Mouse (Mus musculus) kidney, postnatal 14 days (tissue): ENCODE measurements around the gene E030018B13Rik.
A peak's percentile ranks its signal among the peaks of the same experiment; 100 is the strongest.

Source experiments
- DNase-seq: peaks from one replicate; pipeline ENCODE4 v3.0.0; 2022; ENCODE audit warnings: mixed read lengths

E030018B13Rik gene

GRCm38 (mm10) chr7:63918771-63919768 is 2.4 kb downstream of the E030018B13Rik start:
- DNase-seq: no peak

DNA sequence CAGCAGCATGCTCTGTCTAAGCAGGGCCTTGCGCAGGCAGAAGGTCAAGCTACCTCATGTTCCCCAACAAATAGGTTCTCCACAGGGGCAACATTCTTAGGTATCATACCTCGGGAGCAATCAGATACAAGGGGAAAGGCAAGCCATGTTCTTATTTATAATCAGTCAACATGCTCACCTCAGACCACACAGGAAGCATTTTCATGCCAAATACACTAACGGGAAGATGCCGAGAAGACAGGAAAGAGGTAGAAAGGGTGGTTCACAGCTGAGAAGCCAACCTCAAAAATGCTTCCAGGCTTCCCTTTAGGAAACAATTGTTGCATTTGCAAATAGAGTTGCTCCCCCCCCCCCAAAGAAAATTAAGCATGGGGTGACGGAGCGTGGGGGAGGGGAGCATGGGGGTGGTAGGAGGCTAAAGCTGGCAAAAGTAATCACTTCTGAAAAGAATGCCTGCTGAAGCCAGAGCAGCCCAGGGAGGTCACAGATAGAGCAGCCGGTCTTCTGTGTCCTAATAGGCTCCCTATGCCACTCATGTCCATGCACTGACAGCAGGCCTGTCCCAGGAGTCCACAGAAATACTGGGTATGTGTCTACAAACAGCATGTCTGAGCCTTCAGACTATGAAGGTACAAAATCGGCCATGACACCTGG is 5.4 kb downstream of the E030018B13Rik start:
- DNase-seq: no peak

GRCm38 (mm10) chr7:63922571-63922970 is 5.9 kb downstream of the E030018B13Rik start:
- DNase-seq: no peak

GRCm38 (mm10) chr7:63922975-63923374 is 6.3 kb downstream of the E030018B13Rik start:
- DNase-seq: no peak

GRCm38 (mm10) chr7:63924151-63924550 is 7.5 kb downstream of the E030018B13Rik start:
- no peak for DNase-seq

GRCm38 (mm10) chr7:63924747-63925412 is 8.2 kb downstream of the E030018B13Rik start:
- DNase-seq: peak; percentile 92

- DNase-seq: peak; percentile 77
These were observed 9.0 kb downstream of the E030018B13Rik start for GRCm38 (mm10) chr7:63925413-63926360.

DNA sequence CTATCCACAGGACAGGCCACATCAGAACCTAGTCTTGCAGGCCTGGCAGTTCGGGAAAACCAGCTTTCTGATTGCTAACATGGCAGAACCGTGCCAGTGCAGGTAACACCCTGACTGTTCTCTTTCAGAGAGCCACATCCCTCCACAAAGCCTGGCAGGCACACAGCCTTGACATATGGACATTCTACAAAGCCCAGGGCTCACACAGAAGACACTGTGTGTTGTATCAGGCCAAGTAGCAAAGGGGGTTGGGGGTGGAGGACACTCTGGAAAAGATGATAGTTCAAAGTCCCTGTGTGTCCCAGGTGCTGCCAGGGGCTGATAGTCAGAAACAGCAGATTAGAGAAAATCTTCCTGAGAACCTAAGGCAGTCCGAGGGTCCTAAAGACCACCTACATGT is 9.8 kb downstream of the E030018B13Rik start:
- DNase-seq: no peak

DNA sequence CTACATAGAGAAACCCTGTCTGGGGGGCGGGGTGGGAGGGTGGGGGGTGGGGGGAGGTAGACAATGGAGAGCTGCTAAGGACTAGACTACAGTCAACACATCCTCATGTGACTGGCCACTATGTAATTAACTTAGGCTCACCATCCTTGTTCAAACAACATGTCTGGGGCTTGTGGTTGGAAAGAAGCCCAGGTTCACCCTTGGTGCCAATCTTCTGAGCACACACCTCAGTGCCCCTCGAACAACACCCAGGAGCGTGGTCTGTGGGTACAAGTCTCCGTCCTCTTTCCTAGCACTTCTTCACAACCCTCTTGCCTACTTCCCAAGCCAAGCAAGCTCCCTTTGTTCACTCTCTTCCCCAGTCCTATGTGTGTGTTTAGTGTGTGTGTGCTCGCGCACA is 10.5 kb downstream of the E030018B13Rik start:
- DNase-seq: no peak

DNA sequence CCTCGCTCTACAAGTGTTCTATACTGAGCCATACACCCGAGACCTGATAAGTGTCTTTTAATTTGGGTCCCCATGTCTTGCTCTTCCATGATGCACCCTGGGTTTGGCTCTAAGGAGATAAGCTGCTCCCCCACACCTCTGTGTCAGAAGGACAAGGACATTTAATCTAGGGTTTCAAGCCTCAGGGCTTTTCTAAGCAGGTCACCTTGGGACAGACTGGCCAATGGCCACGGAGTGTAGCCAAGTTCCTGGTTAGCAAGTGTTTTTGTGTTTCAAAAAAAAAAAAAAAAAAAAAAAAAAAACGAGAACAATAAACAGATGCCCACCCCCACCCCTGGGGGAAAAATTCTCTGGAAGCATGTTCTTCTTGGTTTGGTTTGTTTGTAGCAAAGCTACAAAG is 12.4 kb downstream of the E030018B13Rik start:
- DNase-seq: peak; percentile 74

- DNase-seq: no peak
These were observed 13.5 kb downstream of the E030018B13Rik start for GRCm38 (mm10) chr7:63930132-63930531.

GRCm38 (mm10) chr7:63930766-63931165 is 14.1 kb downstream of the E030018B13Rik start:
- DNase-seq: no peak

DNA sequence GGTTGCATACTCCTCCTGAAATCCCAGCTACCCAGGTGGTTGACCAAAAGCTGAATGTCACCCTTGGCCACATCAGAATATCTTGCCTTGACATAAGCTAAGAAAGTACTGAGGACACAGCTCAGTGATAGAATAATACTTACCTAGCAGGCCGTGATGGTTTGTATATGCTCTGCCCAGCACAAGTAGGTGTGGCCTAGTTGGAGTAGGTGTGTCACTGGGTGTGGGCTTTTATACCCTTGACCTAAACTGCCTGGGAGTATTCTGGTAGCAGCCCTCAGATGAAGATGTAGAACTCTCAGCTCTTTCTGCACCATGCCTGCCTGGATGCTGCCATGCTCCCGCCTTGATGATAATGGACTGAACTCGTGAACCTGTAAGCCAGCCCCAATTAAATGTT is 15.8 kb downstream of the E030018B13Rik start:
- DNase-seq: no peak

DNA sequence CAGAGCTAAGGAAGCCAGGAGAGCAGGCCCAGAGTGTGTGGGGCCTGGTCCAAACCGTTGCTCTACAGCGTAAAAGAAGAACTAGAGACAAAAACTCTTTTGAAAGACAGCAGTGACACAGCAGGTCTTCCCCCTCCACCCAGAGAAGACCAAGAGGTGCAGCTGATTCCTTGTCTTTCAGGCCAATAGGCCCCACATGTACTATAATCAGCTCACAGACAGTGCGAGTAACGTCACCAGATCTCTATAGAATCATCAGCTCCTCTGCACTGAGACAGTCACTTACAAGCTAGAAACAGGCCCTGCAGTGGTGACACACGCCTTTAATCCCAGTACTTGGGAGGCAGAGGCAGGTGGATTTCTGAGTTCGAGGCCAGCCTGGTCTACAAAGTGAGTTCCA is 17.2 kb downstream of the E030018B13Rik start:
- no peak for DNase-seq

DNA sequence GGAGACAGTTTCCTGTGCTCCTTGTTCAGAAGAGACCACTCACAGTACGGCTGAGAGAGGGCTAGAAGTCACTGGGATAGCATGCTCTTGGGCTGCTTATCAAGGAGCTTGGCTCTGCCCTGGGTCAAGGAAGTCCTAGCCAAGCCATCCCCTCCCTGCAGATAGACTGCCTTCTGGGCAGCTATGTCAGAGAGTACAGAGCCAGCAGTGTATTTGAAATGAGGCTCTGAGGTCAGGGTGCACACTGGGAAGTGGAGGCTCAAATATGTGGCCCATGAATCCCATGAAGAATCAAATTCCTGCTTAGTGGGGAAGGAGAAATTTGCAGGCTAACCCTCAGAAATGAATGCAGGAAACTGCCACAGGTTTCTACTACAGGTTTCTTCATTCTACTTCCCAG is 17.9 kb downstream of the E030018B13Rik start:
- DNase-seq: no peak

GRCm38 (mm10) chr7:63935809-63936187 is 19.1 kb downstream of the E030018B13Rik start:
- DNase-seq: no peak

DNA sequence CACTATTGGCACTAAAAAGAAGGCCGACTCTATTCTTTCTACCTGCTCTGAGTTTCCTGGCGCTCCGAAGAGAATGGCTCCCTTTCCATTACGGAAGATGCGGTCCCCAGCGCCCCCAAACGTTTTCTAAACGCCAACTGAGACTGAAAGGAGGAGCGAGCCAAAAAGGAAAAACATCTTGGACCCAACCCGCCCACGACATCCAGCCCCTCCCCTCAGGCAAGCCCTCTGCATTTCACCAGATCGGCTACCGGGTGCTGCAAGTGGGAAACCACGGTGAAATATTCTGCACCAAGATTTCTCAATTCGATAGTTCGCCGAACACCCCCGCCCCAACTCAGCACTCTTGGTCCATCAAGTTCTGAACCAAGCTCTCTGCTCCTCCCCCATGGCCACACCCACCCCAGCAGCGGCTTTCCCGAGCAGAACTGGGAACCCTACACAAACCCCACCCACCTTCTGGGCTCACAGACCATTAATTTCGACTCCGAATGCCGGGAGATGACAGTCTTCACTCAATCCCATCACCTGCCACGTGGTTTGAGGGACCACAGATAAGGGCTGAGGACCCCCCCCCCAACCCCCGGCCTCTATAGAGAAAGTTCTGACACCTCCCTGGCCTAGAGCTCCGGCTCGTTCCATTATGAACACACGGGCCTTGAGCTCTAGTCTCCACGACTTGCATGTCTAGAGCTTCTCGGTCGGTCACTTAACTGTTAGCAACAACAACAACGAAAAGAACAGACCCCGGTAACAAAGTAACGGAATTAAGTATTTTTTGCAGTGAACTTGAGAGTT is 19.7 kb downstream of the E030018B13Rik start:
- peak; percentile 89 for DNase-seq

DNA sequence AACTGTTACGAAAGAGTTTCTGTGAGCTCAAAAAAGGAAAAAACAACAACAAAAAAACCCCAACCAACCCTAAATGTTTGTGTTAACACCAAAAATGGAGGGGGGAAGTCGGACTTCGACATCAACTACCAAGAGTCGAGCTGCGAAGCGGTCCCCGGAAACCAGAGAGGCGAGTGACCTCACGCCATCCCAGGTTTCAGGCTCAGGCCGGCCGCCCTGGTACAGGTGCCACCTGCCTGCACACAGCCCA is 20.3 kb downstream of the E030018B13Rik start:
- no peak for DNase-seq

- DNase-seq: peak; percentile 95
These were observed 20.8 kb downstream of the E030018B13Rik start for GRCm38 (mm10) chr7:63937236-63938065.

DNA sequence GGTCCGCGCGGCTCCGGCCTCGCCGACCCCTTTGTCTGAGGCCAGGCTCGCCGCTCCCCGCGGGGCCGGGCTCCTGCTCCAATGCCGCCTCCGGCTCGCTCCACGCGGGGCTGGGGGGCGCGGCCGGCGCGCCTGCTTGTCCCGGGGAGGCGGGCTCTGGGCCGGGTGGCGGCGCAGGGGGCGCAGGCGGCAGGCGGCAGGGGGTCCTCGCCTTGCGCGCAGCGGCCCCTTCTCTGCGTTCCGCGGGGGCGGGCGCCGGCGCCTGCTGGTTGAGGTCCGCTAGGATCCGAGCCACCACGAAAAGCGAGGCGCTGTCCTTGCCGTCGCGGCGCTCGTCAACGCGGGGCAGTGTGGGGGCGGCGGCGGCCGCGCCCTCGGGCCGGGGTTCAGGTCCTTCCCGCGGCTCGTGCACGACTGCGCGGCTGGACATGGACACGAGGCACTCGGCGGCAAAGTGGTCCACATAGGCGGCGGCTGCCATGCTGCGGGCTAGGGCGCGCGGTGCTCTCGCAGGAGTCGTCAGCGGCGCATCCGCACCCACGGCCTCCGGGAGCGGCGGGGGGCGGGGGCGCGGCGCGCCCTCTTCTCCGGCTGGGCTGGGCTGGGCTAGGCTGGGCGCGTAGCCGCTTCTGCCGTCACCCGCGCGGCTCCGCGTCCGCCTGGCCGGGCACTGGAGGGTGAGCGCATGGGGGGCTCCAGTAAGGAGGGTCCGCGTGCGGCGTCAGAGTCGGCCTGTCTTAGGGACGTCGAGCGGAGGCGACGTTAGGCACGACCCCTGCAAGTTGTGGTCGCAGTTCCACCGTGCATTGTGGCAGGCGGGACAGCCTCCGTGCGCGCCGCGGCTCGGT is 21.6 kb downstream of the E030018B13Rik start:
- DNase-seq: no peak
